Mouse (Mus musculus) C2C12 (cell line): ENCODE results near the gene Creld1.

Experiments
- CTCF ChIP-seq: IDR thresholded peaks from one replicate; pipeline ENCODE4 v1.5.1; 2011; ENCODE audit not compliant: control insufficient read depth, insufficient read depth, insufficient read length
- MAX ChIP-seq: IDR thresholded peaks from one replicate; pipeline ENCODE4 v1.6.1; 2011; ENCODE audit warnings: mild to moderate bottlenecking, control low read depth
- USF1 ChIP-seq: IDR thresholded peaks from one replicate; pipeline ENCODE4 v1.6.1; 2011; ENCODE audit warnings: low read depth, mild to moderate bottlenecking, control low read depth, moderate library complexity

- TF ChIP-seq CTCF = no peak
- TF ChIP-seq USF1 = no peak
- no peak for TF ChIP-seq MAX
Measured at GRCm38 (mm10) chr6:113522310-113522709, 39.2 kb downstream of the Creld1 start.
